Mouse (Mus musculus): ENCODE measurements around the gene Gm11127.
"Not testable (repeated sequence)": the region's sequence is repeated elsewhere in the genome, so short reads cannot be mapped to it uniquely, and the experiment has no call there.

Gm11127 gene

GRCm38 (mm10) chr17:36031583-36032331, 26.4 kb downstream of the Gm11127 start:
- in situ Hi-C loops (cut with MseI, MboI) = not testable (repeated sequence)

DNA sequence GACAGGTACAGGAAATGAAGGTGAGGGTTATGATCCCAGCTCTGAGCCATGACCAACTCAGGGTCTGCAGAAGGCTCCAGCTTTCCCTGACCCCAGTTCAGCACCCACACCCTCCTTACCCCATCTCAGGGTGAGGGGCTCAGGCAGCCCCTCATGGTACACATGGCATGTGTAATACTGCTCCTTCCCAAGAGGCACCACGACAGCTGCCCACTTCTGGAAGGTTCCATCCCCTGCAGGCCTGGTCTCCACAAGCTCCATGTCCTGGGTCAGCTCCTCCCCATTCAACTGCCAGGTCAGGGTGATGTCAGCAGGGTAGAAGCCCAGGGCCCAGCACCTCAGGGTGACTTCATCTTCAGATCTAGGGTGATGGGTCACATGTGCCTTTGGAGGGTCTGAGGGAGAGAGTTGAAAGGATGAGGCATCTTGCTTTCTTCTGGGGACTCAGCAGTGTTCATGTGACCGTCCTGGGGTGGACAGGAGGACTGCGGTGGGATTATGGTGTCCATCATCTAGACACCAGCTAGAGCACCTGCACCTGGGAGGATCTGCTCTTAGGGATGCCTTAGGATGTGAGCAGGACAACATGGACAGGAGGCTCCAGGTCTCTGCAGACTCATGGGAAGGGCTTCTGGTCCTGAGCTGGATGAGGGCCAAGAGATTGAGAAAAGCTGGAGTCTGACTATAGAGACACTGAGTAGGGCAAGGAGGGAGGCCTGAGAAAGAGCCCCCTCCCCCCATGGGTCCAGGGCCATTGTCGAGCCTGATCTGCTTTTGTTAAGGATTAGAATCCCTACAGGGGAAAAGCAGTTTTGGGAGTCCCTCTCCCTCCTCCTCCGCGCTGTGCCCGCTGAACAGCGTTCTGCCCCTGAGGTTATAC, 27.2 kb downstream of the Gm11127 start:
- in situ Hi-C loops (cut with MseI, MboI) = not testable (repeated sequence)

GRCm38 (mm10) chr17:36030046-36030702, 28.0 kb downstream of the Gm11127 start:
- in situ Hi-C loops (cut with MseI, MboI) = not testable (repeated sequence)

- in situ Hi-C loops (cut with MseI, MboI) = no loop called here
These were observed 29.1 kb downstream of the Gm11127 start for GRCm38 (mm10) chr17:36028879-36029619.

DNA sequence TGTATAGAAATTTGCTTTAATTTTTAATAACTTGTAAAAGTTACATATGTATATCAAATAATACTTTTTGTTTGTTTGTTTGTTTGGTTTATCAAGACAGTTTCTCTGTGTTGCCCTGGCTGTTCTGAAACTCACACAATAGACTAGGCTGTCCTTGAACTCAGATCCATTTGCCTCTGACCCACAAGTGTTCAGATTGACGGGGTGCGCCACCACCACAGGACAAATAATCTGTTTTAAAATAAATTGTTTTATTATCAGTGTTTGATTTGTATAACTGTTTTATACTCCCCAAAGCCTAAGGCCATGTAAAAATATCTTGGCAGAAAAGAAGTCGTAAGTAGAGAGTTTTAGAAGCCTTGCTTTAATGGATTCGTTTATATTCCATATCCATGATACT, 30.5 kb downstream of the Gm11127 start:
- in situ Hi-C loops (cut with MseI, MboI) = no loop called here

GRCm38 (mm10) chr17:36025901-36026300, 32.3 kb downstream of the Gm11127 start:
- in situ Hi-C loops (cut with MseI, MboI) = no loop called here

GRCm38 (mm10) chr17:36025197-36025596, 33.0 kb downstream of the Gm11127 start:
- in situ Hi-C loops (cut with MseI, MboI) = no loop called here

DNA sequence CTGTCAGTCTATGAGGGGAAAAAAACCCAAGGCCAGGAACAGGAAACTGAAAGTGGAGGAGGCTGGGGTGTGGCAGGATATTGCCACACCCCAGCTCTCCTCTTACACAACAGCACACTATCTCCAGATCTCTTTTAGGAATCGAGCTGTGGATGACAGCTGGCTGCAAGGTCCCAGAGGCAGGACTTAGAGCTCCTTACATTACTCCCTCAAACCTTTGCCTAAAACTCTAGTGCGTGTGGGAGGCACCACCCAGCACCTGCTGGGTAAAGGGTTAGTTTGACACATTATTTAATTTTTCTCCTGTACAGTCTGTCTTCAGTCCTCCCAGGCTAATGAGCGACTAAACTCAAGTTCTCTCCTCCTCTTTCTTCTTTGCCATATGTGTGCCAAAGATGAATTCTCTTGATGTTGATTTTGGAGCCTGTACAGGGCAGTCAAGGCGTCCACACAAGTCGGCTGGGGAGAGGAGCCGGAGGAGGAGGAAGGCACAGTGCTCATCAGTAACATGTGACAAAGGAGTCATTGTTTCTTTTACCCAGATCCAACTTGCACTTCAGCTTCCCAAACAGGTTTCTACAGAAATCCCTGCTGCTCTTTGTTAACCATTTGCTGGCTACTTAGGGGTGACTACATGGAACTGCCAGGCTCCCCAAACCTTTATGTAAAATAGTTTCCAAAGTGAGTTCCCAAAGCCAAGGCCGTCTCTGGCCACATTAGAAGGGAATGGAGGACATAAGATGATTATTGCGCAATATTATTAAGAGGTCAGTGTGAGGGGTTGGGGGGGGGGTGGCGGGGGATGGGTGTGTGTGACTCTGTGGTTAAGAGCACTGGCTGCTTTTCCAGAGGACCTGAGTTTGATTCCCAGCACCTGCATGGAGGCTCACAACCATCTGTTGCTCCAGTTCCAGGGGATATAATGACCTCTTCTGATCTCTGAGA, 34.2 kb downstream of the Gm11127 start:
- in situ Hi-C loops (cut with MseI, MboI) = no loop called here

- in situ Hi-C loops (cut with MseI, MboI) = no loop called here
These were observed 35.2 kb downstream of the Gm11127 start for GRCm38 (mm10) chr17:36022922-36023321.

DNA sequence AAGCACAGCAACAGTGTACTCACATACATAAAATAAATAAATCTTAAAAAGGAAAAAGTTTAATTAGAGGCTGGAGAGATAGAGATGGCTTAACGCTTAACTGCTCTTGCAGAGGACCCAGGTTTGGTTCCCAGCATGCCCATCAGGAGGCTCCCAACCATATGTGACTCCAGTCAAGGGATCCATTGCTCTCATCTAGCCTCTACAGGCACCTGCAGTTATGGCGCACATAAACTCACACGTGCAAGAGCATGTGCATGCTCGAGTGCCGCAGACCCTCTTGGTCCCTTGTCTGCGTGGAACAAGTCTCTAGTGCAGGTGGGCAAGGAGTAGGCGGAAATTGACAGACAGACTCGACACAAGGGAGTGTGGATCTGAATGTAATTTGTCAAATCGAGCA, 36.1 kb downstream of the Gm11127 start:
- in situ Hi-C loops (cut with MseI, MboI) = no loop called here

- in situ Hi-C loops (cut with MseI, MboI) = no loop called here
These were observed 36.9 kb downstream of the Gm11127 start for GRCm38 (mm10) chr17:36021309-36021708.

- in situ Hi-C loops (cut with MseI, MboI) = no loop called here
These were observed 37.7 kb downstream of the Gm11127 start, which contains the start of gene H2-T24 for GRCm38 (mm10) chr17:36020191-36021073. Gene H2-T24, minus strand, starts transcription at chr17:36020560.

DNA sequence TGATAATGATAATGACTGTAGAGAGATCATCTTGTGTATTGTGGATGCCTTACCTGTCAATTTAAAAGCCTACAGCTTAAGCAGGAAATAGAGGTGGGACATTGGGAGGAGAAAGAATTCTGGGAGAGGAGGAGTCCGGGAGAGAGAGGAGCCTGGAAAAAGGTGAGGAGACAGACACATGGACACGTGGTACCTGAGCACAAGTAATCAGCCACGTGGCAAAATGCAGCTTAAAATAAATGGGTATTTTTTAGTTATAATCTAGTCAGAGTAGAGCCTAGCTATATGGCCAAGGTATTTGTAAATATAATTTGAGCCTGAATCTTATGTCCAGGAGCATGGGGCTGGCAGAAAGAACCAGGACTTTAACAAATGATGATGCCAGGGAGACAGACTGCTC, 38.7 kb downstream of the Gm11127 start:
- in situ Hi-C loops (cut with MseI, MboI) = no loop called here

GRCm38 (mm10) chr17:36018979-36019378, 39.2 kb downstream of the Gm11127 start:
- in situ Hi-C loops (cut with MseI, MboI) = no loop called here

- in situ Hi-C loops (cut with MseI, MboI) = no loop called here
These were observed 41.1 kb downstream of the Gm11127 start for GRCm38 (mm10) chr17:36017046-36017445.

GRCm38 (mm10) chr17:36014977-36015376, 43.2 kb downstream of the Gm11127 start:
- in situ Hi-C loops (cut with MseI, MboI) = no loop called here
